Mouse (Mus musculus): Measurements from ENCODE around the gene Mgp. TPM values are rescaled to one million over a fixed set of nuclear protein-coding genes. Genes with fewer than 3 reads are reported as not detected.

Gene Mgp
- polyA plus RNA-seq, 1 experiment from 2014 or later: 1,851 TPM

- 40% methylated on average over 3 of the region's 3 CpGs for WGBS
- no peak for ATAC-seq
- H3K27me3 ChIP-seq (replicated peaks; ENCODE audit: insufficient read depth, low read length): no peaks in the 10 kb centered on the region
- peak; percentile 41 for DNase-seq (ENCODE audit: low spot score)
- no peaks in the 10 kb centered on the region for H3K9me3 ChIP-seq (ENCODE audit: low read length)
- no peak overlapping the region for H3K9ac ChIP-seq (replicated peaks; ENCODE audit: low read depth)
- no peak for TF ChIP-seq CTCF (IDR thresholded peaks at IDR 0.05)
- no peak for TF ChIP-seq EP300 (IDR thresholded peaks at IDR 0.05)
- no peaks in the 10 kb centered on the region for H3K36me3 ChIP-seq (ENCODE audit: insufficient read depth, low read length)
- H3K27ac ChIP-seq (ENCODE audit: low read length): peak overlapping the region; percentile 43
- no peak overlapping the region for H3K4me2 ChIP-seq (replicated peaks; ENCODE audit: low read depth, low read length)
- H3K4me3 ChIP-seq (ENCODE audit: low read depth, low read length): no peak overlapping the region
- H3K4me1 ChIP-seq (ENCODE audit: insufficient read depth, low read depth, low read length): peaks cover 15% of the 10 kb centered on the region; the same call in 1 of the 2 replicates
These were observed 22.9 kb downstream of the Mgp start for GRCm38 (mm10) chr6:136852762-136853161.

- H3K36me3 ChIP-seq (ENCODE audit: insufficient read depth, low read length): no peaks in the 10 kb centered on the region
These were observed 23.3 kb downstream of the Mgp start for GRCm38 (mm10) chr6:136852348-136852747.

GRCm38 (mm10) chr6:136850267-136850666 lies 25.4 kb downstream of the Mgp start:
- Histone ChIP-seq H3K4me1 (ENCODE audit: insufficient read depth, low read depth, low read length) (no peaks in the 10 kb centered on the region), H3K27ac (ENCODE audit: low read length) (no peak overlapping the region), H3K9me3 (ENCODE audit: low read length) (no peaks in the 10 kb centered on the region), H3K36me3 (ENCODE audit: insufficient read depth, low read length) (no peaks in the 10 kb centered on the region), H3K4me3 (ENCODE audit: low read depth, low read length) (no peak overlapping the region), H3K9ac (replicated peaks; ENCODE audit: low read depth) (no peak overlapping the region), H3K4me2 (replicated peaks; ENCODE audit: low read depth, low read length) (no peak overlapping the region), H3K27me3 (replicated peaks; ENCODE audit: insufficient read depth, low read length) (no peaks in the 10 kb centered on the region)
- DNase-seq (ENCODE audit: low spot score) (no peak), ATAC-seq (no peak)
- no peak for TF ChIP-seq EP300 (IDR thresholded peaks at IDR 0.05)
- TF ChIP-seq CTCF (IDR thresholded peaks at IDR 0.05): no peak
- WGBS: 67% methylated on average over 6 of the region's 6 CpGs

More at GRCm38 (mm10) chr6:136852348-136852747, 23.3 kb downstream of the Mgp start:
- ATAC-seq (no peak), DNase-seq (ENCODE audit: low spot score) (no peak)
- H3K27me3 ChIP-seq (replicated peaks; ENCODE audit: insufficient read depth, low read length): no peaks in the 10 kb centered on the region
- H3K9ac ChIP-seq (replicated peaks; ENCODE audit: low read depth): no peak overlapping the region
- H3K4me1 ChIP-seq (ENCODE audit: insufficient read depth, low read depth, low read length): peaks cover 12% of the 10 kb centered on the region; the same call in 1 of the 2 replicates
- peak overlapping the region; percentile 43 for H3K27ac ChIP-seq (ENCODE audit: low read length)
- WGBS: 74% methylated on average over 4 of the region's 4 CpGs
- H3K9me3 ChIP-seq (ENCODE audit: low read length): no peaks in the 10 kb centered on the region
- no peak overlapping the region for H3K4me2 ChIP-seq (replicated peaks; ENCODE audit: low read depth, low read length)
- TF ChIP-seq EP300 (IDR thresholded peaks at IDR 0.05) (no peak), CTCF (IDR thresholded peaks at IDR 0.05) (no peak)
- no peak overlapping the region for H3K4me3 ChIP-seq (ENCODE audit: low read depth, low read length)

GRCm38 (mm10) chr6:136848971-136849370 lies 26.7 kb downstream of the Mgp start:
- no peak overlapping the region for H3K4me3 ChIP-seq (ENCODE audit: low read depth, low read length)
- H3K4me1 ChIP-seq (ENCODE audit: insufficient read depth, low read depth, low read length): no peaks in the 10 kb centered on the region
- H3K27ac ChIP-seq (ENCODE audit: low read length): no peak overlapping the region
- H3K4me2 ChIP-seq (replicated peaks; ENCODE audit: low read depth, low read length): no peak overlapping the region
- no peak for DNase-seq (ENCODE audit: low spot score)
- H3K36me3 ChIP-seq (ENCODE audit: insufficient read depth, low read length): no peaks in the 10 kb centered on the region
- H3K27me3 ChIP-seq (replicated peaks; ENCODE audit: insufficient read depth, low read length): no peaks in the 10 kb centered on the region
- no peak overlapping the region for H3K9ac ChIP-seq (replicated peaks; ENCODE audit: low read depth)
- H3K9me3 ChIP-seq (ENCODE audit: low read length): no peaks in the 10 kb centered on the region
- no peak for TF ChIP-seq EP300 (IDR thresholded peaks at IDR 0.05)
- no peak for TF ChIP-seq CTCF (IDR thresholded peaks at IDR 0.05)
- WGBS: 81% methylated on average over 5 of the region's 5 CpGs
- ATAC-seq: no peak

GRCm38 (mm10) chr6:136848399-136848798 lies 27.2 kb downstream of the Mgp start:
- 83% methylated on average over 8 of the region's 8 CpGs for WGBS

GRCm38 (mm10) chr6:136847790-136848189 lies 27.8 kb downstream of the Mgp start:
- H3K9me3 ChIP-seq (ENCODE audit: low read length): no peaks in the 10 kb centered on the region
- DNase-seq (ENCODE audit: low spot score) (peak; percentile 64), ATAC-seq (peak; percentile 48)
- no peaks in the 10 kb centered on the region for H3K27me3 ChIP-seq (replicated peaks; ENCODE audit: insufficient read depth, low read length)
- no peaks in the 10 kb centered on the region for H3K4me1 ChIP-seq (ENCODE audit: insufficient read depth, low read depth, low read length)
- no peak overlapping the region for H3K27ac ChIP-seq (ENCODE audit: low read length)
- no peaks in the 10 kb centered on the region for H3K36me3 ChIP-seq (ENCODE audit: insufficient read depth, low read length)
- H3K9ac ChIP-seq (replicated peaks; ENCODE audit: low read depth): no peak overlapping the region
- WGBS: 14% methylated on average over 2 of the region's 2 CpGs
- H3K4me2 ChIP-seq (replicated peaks; ENCODE audit: low read depth, low read length): no peak overlapping the region
- TF ChIP-seq EP300 (IDR thresholded peaks at IDR 0.05) (no peak), CTCF (IDR thresholded peaks at IDR 0.05) (peak; percentile 79)
- no peak overlapping the region for H3K4me3 ChIP-seq (ENCODE audit: low read depth, low read length)

More at GRCm38 (mm10) chr6:136848399-136848798, 27.2 kb downstream of the Mgp start:
- Histone ChIP-seq H3K9me3 (ENCODE audit: low read length) (no peaks in the 10 kb centered on the region), H3K4me1 (ENCODE audit: insufficient read depth, low read depth, low read length) (no peaks in the 10 kb centered on the region), H3K36me3 (ENCODE audit: insufficient read depth, low read length) (no peaks in the 10 kb centered on the region), H3K4me3 (ENCODE audit: low read depth, low read length) (no peak overlapping the region), H3K27ac (ENCODE audit: low read length) (no peak overlapping the region), H3K27me3 (replicated peaks; ENCODE audit: insufficient read depth, low read length) (no peaks in the 10 kb centered on the region), H3K9ac (replicated peaks; ENCODE audit: low read depth) (no peak overlapping the region), H3K4me2 (replicated peaks; ENCODE audit: low read depth, low read length) (no peak overlapping the region)
- TF ChIP-seq EP300 (IDR thresholded peaks at IDR 0.05): no peak
- DNase-seq (ENCODE audit: low spot score) (no peak), ATAC-seq (no peak)

GRCm38 (mm10) chr6:136847267-136847666 lies 28.4 kb downstream of the Mgp start:
- no peak for ATAC-seq
- no peak for TF ChIP-seq EP300 (IDR thresholded peaks at IDR 0.05)
- TF ChIP-seq CTCF (IDR thresholded peaks at IDR 0.05): no peak
- Histone ChIP-seq H3K27ac (ENCODE audit: low read length) (no peak overlapping the region), H3K4me3 (ENCODE audit: low read depth, low read length) (no peak overlapping the region), H3K9me3 (ENCODE audit: low read length) (no peaks in the 10 kb centered on the region), H3K27me3 (replicated peaks; ENCODE audit: insufficient read depth, low read length) (no peaks in the 10 kb centered on the region), H3K4me1 (ENCODE audit: insufficient read depth, low read depth, low read length) (no peaks in the 10 kb centered on the region), H3K9ac (replicated peaks; ENCODE audit: low read depth) (no peak overlapping the region), H3K36me3 (ENCODE audit: insufficient read depth, low read length) (no peaks in the 10 kb centered on the region), H3K4me2 (replicated peaks; ENCODE audit: low read depth, low read length) (no peak overlapping the region)
- no peak for DNase-seq (ENCODE audit: low spot score)
- WGBS: 88% methylated on average over 3 of the region's 3 CpGs
